Mouse (Mus musculus) lung, postnatal 0 days (tissue): ENCODE measurements at regions not wholly inside any gene's neighbourhood (a gene's known extent, or its start where the extent isn't known, plus 50 kb on each side); places are given as distances from the start of the nearest gene placed in this dataset.

Experiments
- CTCF ChIP-seq: IDR thresholded peaks from 2 replicates; pipeline ENCODE4 v1.5.1; 2016; ENCODE audit warnings: antibody characterized with exemption, mild to moderate bottlenecking
- EP300 ChIP-seq: IDR thresholded peaks from 2 replicates; pipeline ENCODE4 v1.6.1; 2016; ENCODE audit warnings: antibody characterized with exemption, mild to moderate bottlenecking, control low read depth

DNA sequence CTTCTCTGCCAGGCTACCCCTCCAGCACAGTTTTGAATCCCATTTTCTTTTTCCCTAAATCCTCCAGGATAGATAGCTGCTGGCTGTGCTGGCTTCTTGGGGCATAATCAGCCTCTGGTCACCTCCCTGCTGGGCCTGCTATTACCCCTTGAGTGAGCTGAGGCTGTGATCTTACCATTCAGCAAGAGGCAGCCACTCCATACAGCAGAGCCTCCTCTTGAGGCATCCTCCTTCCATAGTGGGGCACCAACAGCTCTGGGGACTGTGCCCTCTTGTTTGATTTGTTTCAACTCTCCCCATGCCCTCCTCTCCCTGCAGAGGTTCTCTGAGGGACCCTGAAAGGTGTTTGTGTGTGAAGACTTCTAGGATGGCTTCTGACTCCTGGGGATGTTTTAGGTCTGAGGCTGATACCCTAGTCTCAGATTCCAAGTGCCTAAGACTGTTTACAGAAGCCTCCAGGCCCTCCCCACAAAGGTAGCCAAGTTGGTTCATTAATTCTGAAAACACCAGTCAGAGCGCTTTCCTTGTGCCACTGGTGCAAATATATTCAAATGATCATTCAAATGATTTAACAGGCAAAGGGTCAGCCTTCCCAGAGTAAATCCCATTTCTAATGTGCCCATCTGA, 343.9 kb downstream of the Eipr1 start:
- TF ChIP-seq EP300 (no peak), CTCF (no peak)
